Mouse (Mus musculus): ENCODE results near the gene Plaur.

The Plaur gene
- long read RNA-seq, experiment 1, partial matches to known transcripts, result 1 of 5 reads
- long read RNA-seq, experiment 1, other reads (novel, unspliced or antisense), result 1 of 5 reads
- long read RNA-seq, experiment 2, partial matches to known transcripts, result 0 of 2 reads
- long read RNA-seq, experiment 2, other reads (novel, unspliced or antisense), result 1 of 2 reads

DNA sequence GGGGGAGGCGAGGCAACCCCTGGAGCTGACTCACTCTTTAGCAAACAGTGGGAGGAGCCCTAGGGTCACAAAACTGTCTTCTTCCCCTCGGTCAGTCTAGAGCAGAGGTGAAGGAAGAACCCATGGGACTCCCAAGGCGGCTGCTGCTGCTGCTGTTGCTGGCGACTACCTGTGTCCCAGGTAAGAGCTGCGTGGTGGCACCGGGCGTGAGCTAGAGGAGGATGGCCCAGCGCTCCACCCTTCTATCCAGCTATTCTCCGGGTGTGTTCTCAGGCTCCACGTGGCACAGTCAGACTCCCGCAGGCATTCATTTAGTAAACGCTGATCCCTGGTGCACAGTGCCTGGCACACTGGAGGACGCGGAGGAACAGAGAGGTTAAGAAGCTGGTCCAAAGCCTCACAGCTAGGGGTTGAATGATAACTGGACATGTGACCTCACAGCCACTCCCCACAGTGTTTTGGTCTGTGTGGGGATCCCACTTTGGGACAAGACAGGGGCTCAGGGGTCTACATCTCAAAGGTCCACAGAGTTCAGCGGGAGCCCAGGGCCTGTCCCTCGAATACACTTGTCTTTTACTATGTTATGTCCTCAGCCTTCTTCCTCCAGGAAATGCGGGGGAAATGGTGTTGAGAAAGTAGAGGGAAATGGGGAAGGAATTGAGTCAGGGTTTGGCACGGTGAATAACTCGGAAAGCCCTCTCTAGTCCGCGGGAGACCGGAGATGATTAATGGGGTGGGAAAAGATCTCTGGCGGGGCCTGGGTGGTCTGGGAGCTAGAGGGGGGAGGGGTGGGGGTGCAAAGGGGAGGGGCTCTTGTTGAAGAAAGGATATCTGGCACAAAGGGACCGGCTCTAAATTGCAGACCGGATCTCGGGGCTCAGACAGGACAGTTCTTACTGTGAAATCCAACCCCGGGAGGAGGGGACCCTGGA, at the start of gene Plaur:
TSS of gene Plaur (plus strand) at position 97 of the 932 bp plus-strand sequence.
- intact Hi-C loops (cut with DNase I), result no loop called here

DNA sequence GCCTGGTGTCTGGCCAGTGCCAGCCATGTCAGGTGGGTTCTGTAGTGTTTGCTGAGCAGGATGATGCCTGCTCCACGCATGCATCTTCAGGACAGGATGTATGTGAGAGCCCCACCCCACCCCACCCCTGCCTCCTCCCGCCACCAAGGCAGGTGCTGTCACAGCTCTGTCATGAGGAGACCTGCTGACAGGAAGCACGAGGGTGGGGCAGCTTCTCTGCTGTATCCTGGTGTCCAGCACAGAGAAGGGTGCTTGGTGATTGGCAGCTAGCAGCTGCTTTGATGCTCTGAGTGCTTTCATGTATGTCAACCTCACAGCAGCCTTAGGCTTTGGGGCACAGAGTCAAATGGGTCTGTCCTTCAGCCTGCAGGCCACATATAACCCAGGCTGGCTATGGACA, 48.7 kb upstream of the Plaur start:
- intact Hi-C loops (cut with DNase I), result no loop called here

DNA sequence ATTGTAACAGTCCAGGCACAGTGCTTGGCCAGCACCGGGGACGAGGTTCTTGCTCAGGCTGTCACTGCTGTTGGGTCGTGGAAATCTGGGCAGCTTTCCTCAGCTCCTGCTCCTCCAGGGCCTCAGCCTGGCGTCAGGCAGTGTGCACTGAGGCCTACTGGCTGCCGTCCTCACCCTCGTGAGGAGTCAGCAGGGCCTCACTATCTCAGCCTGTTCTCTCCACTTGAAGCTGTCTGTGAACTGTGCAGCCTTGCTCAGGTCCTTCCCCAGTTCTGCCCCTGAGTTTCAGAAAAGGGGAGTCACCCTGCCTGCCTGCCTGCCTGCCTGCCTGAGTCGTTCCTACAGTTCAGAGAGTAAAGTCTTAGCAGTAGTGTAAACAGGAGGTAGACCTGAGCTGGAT, 47.0 kb upstream of the Plaur start:
- intact Hi-C loops (cut with DNase I), result no loop called here

DNA sequence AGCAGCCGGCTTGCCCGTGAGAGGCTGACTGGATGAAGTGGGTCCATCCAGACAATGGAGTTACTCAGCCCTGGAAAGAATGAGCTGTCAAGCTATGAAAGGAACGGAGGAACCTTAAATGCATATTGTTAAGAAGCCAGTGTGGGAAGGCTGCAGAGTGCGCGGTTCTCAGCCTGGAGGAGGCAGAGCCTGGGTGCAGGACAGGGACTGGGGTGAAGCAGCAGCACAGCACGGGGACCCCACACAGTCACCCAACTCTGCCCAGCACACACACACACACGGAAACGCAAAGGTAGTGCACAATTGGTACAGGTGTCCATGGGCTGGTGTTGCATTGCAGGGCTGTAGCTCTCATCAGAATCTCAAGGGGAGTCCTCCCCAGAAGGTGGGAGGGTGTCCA, 42.7 kb upstream of the Plaur start:
- intact Hi-C loops (cut with DNase I), result no loop called here

GRCm38 (mm10) chr7:24421648-24422047, 40.6 kb upstream of the Plaur start:
- intact Hi-C loops (cut with DNase I), result no loop called here

GRCm38 (mm10) chr7:24422251-24422650, 40.0 kb upstream of the Plaur start:
- intact Hi-C loops (cut with DNase I), result no loop called here

DNA sequence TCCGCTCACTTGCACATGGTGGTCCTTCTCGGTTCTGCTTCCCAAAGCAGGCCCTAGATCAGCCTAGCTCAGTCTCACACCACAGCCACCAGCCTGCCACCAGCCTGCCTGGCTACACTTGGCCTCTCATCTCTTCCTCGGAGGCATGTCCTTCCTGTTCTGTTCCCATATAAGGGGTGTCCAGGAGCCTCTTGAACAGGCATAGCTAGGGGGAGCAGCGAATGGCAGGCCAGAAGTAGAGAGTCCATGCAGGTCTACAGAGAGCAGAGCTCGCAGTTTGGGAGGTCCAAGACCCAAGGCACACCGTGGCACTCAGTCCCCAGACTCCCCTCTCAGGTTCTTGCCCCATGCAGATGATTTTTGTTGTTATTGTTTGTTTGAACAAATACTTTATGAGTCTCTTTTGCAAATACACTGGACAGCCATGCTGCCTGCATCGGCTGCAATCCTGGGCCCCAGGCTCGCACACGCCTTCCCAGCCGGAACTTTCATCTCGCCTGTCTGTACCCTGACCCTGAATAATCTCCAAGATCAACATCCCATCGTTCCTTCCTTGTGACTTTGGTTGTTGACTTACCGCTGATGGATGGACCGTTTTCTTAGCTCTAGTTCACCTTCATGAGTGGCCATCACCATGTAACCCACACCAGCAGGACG, 39.0 kb upstream of the Plaur start:
- intact Hi-C loops (cut with DNase I), result no loop called here

DNA sequence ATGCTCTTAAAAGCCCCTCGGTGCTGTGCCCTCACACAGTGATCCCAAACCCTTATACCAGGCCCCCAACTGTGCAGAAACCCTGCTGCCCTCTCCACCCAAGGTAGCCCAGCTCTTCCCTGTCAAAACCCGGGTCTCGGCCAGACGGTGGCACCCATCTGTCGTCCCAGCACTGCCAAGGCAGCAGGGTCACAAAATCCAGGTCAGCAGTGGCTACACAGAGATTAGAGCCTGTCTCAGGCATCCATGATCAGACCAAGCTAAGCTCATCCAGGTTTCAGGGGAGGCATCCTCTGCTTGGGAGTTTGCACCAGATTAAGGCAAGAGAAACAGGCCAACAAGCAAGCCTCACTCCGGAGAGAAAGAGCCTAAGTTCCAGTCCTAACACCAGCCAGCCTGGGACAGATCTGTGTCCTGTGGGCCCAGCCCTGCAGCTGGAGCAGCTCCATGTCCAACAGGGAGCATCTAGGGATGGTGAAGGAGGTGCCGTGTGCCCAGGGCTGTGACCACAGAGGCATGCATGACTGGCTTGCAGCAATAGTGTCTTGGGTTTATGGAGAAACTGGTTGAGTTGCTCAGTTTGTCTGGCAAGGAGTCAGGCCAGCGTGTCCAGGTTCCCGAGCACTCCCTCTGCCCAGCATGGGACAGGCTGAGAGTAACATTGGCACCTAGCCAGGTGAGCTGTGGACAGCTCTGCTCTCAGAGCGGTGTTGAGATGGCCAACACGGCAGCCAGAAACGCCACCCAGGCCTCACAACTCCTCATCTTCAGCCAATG, 38.1 kb upstream of the Plaur start:
- intact Hi-C loops (cut with DNase I), result no loop called here

GRCm38 (mm10) chr7:24425919-24426318, 36.4 kb upstream of the Plaur start:
- intact Hi-C loops (cut with DNase I), result no loop called here

GRCm38 (mm10) chr7:24427168-24427567, 35.1 kb upstream of the Plaur start:
- intact Hi-C loops (cut with DNase I), result no loop called here

DNA sequence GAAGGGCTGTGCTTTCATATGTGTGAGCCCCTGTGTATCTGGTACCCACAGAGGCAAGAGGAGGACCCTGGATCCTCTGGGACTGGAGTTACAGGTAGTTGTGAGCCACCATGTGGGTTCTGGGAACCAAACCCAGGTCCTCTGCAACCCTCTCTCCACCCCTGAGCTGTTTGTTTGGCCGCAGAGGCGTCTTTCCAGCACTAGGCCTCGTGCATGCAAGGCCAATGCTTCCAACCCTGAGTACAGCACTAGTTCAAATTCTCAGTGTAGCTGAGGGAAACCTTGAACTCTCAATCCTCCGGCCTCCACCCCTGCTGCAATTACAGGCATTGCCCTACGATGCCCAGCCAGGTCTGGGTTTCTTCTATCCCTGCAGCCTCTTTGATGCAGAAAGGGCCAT, 33.6 kb upstream of the Plaur start:
- intact Hi-C loops (cut with DNase I), result no loop called here

GRCm38 (mm10) chr7:24429413-24430112, 32.7 kb upstream of the Plaur start:
- intact Hi-C loops (cut with DNase I), result no loop called here

GRCm38 (mm10) chr7:24430551-24431345, 31.5 kb upstream of the Plaur start:
- intact Hi-C loops (cut with DNase I), result no loop called here

DNA sequence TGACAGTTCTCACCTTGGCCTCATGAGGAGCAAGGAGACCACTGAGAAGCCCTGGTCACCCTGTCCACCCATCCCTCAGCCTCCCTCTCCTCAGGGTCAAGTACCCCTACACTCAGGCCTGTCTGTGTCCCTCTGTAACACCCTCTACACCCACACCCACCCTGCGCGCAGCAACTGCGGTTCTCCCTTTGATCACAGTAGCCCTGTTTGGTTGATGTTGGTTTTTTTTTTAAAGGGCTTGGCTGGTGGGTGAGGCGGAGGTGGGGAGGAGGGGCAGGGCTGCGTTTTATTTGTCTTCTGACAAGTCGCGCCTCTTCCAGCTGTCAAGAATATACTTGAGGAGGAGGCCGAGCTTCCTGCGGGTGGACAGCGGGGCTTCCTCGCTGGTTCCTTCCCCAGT, 30.6 kb upstream of the Plaur start:
- intact Hi-C loops (cut with DNase I), result no loop called here

GRCm38 (mm10) chr7:24435305-24435704, 27.0 kb upstream of the Plaur start:
- intact Hi-C loops (cut with DNase I), result no loop called here

DNA sequence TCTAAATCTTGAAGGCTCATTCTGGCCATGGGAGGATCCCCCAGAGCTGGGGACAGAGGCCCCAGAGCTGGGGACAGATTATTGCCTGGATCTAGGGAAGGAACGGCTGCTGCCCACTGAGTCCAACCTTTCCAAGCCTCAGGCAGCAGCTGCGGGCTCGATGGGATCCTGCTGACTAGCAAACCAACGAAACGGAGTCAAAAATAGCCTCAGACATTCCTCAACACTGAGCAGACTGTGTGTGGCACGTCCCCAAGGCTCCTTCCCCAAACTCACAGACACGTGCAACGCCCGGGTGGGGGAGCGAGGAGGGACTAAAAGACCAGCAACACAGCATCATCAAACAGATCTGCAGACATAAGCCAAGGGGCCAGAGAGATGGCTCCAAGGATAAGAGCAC, 24.3 kb upstream of the Plaur start:
- intact Hi-C loops (cut with DNase I), result no loop called here

- intact Hi-C loops (cut with DNase I), result no loop called here
These were observed 23.1 kb upstream of the Plaur start for GRCm38 (mm10) chr7:24439191-24439590.

DNA sequence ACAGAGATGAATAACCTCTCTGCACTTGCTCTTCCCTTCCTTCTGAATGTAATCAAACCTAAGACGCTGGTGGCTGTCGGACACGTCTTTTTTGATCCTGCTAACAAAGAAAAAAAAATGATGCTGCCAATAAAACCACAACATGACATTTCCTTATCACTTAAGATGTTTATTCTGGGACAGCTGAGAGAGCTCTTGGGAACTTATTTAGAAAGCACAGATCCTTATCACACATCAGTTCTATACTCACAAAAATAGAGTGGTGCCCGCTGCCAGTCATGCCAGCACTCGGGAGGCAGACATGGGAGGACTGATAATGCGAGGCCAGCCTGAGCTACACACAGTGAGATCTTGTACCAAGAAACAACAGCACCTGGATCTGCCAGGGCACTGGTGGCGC, 22.4 kb upstream of the Plaur start:
- intact Hi-C loops (cut with DNase I), result loop anchor here (5.0 kb wide), 1 partner anchor 37 kb away; no protein-coding TSS in a partner anchor

DNA sequence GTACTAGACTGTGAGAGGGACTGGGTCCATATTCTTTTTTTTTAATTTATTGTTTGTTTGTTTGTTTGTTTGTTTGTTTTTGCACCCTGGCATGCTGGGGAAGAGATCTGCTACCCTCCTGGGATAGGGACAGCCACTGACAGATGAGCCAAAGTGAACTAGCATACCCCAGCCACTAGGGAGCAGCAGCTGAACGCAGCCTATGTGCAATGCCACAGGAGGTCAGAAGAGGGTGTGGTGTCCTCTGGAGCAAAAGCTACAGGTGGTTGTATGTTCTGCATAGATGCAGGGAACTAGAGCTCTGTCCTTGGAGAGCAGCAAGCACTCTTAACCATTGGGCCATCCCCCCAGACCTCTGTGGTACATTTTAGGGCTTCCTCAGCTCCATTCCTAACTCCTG, 20.5 kb upstream of the Plaur start:
- intact Hi-C loops (cut with DNase I), result loop anchor here (5.0 kb wide), 1 partner anchor 36 kb away; no protein-coding TSS in a partner anchor

- intact Hi-C loops (cut with DNase I), result loop anchor here (5.0 kb wide), 1 partner anchor 35 kb away; no protein-coding TSS in a partner anchor
These were observed 20.0 kb upstream of the Plaur start for GRCm38 (mm10) chr7:24442313-24442712.
